Mouse (Mus musculus) frontal cortex, postnatal 14 days (tissue): ENCODE results near the gene Trp53bp1.

ENCODE experiments used
- DNase-seq, 2 experiments: peaks; one replicate each; pipeline ENCODE4 v3.0.0; 2022; ENCODE audit warnings: low spot score in 2 of 2

Gene Trp53bp1

DNA sequence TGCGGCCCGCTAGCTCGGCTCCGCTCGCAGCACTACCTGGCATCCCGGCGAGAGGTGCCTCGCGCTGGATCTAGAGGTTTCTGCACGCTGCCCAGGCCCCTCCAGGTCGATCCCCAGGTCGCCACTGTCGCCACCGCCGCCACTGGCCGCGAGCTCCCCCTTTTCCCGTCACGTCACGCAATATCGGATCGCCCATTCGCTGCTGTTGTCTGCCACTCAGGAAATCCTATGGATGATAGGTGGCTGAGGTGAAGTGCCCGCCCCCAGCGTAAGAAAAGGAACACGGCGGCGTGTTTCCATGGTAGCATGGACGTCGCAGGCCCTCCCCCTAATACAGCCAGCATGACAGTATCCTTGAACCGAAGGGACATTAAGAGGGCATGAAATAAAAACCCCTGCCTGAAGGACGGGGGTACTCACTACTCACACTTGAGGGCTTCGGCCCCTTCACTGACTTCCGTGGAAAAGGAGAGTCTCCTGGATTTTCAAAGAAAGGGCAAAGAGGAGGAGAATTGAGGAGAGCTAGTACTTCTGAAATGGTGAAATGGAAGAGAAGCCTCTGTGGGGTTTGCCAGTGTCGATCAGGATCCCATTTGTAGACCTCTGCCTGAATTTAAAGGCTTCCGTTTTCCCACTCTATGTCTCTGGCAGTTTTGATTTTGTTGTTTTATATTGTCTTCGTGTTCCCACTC is at the start of gene Trp53bp1:
Gene Trp53bp1 (minus strand): TSS at position 172 of the 692 bp plus-strand sequence.
- DNase-seq: peak; percentile 92 to 94

DNA sequence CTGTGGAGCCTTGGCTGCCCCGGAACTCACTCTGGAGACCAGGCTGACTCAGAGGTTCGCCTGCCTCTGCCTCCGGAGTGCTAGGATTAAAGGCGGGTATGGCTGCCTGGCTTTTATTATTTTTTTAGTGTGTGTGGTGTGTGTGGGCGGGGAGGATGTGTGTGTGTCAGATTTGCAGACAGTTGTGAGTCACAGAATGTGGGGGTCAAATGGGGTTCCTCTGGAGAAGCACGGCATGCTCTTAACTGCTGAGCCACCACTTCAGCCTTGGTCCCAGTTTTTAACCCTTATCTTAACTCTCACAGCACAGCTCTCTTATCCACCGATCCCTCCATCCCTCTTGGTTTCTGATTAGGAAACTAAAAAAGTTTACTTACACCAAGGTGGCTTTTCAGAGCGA is 45.1 kb upstream of the Trp53bp1 start:
- no peak for DNase-seq

DNA sequence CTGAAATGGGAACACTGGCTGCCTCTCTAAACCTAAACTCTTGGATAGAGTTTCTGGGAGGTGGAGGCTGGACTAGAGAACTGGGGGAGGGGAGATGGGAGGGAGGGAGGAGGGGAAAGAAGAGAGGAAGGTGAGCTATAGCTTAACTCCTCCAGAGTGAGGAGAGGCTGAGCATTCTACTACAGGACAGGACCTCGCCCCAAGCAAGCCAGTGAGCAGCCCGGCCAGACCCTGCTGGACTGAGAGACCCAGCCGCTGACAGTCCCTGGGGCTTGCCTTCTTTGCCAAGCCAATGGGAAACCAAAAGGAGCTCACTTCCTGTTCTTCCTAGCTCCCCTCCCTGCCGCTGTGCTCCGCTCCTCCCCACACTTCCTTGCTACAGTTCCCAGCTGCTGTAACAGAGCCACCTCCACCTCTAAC is 37.8 kb upstream of the Trp53bp1 start:
- DNase-seq: peak in 1 of 2 experiments; percentile 20

DNA sequence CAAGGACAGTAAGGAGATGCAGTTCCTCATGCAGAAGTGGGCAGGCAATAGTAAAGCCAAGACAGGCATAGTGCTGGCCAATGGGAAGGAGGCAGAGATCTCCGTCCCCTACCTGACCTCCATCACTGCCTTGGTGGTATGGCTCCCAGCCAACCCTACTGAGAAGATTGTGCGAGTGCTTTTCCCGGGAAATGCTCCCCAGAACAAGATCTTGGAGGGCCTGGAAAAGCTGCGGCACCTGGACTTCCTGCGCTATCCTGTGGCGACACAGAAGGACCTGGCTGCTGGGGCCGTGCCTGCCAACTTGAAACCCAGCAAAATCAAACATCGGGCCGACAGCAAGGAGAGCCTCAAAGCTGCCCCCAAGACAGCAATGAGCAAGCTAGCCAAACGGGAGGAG is 28.8 kb upstream of the Trp53bp1 start:
- no peak for DNase-seq

DNA sequence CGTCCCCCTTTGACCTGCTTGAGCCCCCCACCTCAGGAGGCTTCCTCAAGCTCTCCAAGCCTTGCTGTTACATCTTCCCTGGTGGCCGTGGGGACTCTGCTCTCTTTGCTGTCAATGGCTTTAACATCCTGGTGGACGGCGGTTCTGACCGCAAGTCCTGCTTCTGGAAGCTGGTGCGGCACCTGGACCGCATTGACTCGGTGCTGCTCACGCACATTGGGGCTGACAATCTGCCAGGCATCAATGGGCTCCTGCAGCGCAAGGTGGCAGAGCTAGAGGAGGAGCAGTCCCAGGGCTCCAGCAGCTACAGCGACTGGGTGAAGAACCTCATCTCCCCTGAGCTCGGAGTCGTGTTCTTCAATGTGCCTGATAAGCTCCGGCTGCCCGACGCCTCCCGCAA is 28.3 kb upstream of the Trp53bp1 start:
- no peak for DNase-seq

DNA sequence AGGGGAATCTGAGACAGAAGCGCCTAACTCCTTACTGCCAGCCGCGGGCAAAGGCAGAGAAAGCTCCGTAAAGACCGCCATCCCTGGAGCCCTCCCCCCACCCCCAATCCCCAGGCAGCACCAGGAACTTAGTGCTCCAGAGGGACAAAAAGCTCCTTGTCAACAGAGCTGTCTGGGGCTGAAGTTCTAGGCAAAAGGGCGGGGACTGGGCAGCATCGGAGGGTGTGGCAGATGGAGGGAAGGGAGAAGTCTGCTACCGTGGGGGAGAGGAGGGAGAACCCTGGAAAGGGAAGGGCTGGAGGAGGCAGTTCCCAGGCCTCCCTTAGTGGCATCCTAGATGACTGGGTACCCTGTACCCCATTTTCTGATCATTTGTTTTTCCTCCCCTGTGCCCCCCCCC is 26.9 kb upstream of the Trp53bp1 start:
- no peak for DNase-seq

DNA sequence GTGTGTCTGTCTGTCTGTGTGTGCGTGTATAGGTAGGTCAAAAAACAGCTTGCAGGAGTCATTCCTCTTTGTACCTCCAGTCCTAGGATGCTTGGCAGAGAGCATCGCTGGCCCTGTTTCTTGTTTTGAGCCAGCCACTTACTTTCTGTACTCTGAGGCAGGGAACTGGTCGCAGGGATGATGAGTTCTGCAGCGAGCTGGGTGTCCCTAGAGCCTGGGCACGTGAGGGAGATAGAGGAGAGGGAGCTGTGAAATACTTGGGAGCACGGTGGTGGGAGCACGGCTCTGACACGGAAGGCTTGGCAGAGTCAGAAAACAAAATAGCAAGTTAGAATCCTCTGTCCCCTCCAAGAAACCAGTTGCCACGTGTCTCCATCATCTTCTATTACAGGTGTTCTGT is 26.5 kb upstream of the Trp53bp1 start:
- DNase-seq: no peak

DNA sequence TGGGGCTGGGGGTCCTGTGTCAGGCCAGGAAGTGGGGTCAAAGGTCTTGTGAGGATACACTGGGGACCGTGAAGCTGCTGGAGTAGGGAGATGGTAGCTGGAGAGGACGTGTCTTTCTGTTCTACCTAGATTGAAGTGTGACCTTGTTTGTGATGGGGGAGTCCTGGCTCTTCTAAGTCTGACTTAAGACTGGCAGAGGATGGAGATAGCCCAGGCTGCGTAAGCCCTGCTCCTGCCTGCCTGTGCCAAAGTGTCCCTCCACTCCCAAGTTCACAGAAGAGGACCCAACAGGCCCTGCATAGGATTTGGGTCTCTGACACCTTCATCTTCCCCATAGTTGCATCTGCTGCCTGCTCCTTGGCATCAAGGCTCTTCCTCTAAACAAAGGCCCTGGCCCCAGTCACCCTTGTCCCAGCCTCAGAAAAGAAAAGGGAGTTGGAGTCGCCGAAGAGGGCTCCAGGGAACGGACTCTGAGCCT is 25.6 kb upstream of the Trp53bp1 start:
- DNase-seq: no peak

DNA sequence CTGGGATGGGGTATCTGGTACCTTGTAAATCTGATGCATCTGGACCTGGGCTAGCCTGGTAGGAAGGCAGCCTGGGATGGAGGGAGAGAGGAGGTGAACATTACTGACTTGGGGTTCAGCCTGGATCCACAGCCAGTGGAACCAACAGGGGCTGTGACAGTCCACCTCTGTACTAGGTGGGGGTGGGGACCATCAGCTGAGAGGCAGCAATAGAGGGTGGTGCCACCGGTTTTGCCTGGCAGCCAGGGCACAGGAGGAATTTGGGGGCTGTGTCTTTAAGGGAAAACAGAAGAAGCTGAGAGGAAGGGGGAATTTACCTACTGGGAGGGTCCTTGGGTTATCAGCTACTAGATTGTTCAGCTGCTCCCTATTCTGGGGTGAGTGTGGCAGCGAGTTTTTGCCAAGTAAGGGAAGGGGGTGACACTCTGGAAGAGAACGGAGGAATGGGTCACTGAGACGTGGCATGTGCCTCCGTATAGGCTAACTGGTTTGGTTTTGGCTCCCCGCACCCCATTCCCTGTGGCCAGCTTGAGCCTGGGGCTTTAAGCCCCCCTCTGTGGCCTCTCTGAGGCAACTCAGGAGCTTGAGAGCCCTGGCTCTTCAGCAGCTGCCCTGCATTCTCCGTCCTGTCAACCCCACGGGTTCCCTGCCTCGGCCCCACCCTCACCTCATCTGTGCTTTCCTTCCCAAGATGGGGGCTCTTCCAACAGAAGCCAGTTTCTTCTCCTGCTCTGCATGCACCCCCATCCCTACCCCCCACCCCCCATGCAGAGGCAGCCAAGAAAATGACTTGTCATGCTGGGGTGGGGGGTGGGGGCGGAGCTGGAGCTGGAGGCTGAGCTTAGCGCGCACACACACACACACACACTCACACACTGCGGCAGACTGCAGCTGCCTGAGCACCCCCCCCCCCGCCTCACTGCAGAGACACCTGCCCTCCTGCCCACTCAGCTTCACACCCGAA is 24.7 kb upstream of the Trp53bp1 start:
- DNase-seq: peak in 1 of 2 experiments; percentile 25

DNA sequence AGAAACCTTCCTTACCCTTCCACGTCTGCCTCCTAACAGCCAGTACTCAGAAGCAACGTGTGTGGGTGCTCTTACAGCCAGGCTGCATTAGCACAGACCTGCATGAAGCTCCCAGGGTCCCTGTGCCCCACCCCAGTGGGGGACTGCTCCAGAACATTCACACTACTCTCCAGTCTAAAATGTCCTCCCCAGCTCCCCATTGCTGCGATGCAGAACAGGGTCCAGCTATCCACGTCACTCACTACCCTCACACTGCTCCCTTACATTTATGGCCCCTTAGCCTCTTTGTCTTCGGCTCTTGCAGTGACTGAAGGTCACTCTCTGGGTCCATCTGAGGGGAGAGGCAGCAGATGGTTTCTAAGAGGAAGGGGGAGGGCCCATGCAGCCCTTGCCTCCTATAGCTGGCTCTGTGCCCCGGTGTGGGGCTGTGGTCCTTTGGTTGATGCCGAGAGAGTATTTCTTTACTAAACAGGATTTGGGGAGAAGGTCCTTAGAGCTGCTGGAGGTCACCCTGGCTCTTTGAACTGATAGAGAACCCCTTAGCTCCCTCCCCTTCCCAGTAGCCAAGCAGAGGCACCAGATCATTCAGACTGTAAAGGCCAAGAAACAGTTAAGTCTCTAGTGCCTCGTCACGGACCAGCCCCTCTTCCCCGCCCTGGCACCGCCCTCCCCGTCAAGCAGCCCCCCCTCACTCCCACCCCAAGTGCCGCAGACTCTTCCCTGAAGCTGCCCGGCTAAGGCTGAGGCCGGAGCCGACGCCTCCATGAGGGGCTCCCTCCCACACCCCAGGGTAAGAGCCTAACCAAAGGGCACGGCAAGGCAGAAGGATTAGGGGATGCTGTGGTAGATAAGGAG is 23.8 kb upstream of the Trp53bp1 start:
- peak in 1 of 2 experiments; percentile 64 for DNase-seq

DNA sequence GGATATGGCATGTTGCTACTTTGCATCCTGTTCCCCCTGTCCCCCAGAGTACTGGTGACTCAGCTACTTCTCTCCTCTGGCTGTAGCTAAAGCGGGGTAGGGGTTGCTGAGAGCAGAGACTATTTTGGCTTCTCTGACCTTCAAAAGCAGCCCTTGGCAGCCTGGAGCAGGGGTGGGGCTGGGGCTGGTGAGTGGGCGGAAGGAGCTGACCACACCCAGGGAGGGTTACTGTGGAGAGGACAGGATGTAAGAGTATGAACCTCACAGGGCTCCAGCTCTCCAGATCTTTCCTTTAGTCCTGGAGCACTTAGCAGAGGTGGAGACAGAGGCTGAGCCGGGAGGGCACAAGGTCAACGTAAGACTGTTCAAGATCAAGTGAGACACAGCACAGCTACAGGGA is 23.0 kb upstream of the Trp53bp1 start:
- DNase-seq: no peak

DNA sequence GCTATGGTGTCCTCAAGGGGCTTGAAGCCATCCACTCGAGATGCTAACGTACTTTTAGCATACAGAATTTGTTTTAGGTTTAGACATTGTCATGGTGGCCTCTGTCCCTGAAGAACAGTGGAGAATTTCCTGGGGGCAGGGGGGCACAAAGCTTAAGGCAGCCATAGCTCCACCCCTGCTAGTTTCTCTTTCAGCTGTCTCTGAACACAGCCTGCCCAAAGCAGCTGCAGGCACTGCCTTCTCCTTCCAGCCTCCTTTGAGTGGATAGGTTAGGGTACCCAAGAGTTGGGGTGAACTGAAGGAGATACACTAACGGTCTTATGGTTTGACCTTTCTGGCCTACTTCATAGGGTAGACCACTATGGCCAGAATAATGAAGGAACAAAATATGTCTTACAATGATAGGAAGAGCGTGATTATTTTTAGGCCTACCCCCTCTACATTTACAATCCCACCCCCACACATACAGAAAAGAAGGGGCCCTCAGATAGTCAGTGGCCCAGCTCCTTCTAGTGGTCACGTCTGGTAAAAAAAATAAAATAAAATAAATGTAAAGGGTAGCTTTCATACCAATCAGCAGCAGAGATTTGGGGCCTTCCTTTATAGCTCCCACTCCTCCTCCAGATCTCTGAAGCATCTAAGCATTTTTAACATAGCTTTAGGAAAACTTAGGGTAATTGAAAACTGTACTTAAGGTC is 21.3 kb upstream of the Trp53bp1 start:
- no peak for DNase-seq

DNA sequence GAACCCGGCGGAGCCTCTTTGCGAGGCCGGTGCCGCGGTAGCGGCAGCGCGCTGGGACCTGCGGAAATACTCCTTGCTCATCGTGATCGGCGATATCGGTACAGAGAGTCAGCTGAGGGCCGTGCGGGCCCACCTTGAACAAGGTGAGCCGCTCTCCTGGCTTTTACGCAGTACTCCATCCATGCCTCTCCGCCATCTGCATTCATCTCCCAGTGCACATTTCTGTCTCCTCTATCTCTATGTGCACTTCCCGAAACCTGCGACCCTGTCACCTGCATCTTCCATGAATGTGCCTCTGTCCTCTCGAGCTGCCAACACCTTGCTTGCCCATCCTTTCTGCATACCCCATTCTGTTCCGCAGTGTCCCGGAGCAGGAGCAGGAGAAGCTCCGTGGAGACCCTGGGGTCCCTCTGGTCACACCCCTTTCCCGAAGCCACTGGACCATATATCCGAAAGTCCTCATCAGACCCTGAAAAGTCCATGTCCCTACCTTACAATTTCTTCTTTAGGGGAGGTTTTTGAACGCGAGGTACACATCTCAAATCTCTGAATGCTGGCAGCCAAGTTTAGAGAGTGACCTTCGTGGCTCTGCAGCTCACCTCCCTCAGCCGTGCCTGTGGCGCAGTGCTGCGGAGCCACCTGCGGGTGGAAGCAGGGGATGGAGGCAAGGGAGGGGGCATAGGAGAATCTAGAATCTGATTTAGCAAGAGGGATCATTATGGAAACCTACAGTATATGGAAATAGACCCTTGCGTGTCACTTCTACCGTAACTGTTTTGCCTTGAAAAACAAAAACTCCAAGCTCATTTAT is 18.7 kb upstream of the Trp53bp1 start:
- DNase-seq: no peak

DNA sequence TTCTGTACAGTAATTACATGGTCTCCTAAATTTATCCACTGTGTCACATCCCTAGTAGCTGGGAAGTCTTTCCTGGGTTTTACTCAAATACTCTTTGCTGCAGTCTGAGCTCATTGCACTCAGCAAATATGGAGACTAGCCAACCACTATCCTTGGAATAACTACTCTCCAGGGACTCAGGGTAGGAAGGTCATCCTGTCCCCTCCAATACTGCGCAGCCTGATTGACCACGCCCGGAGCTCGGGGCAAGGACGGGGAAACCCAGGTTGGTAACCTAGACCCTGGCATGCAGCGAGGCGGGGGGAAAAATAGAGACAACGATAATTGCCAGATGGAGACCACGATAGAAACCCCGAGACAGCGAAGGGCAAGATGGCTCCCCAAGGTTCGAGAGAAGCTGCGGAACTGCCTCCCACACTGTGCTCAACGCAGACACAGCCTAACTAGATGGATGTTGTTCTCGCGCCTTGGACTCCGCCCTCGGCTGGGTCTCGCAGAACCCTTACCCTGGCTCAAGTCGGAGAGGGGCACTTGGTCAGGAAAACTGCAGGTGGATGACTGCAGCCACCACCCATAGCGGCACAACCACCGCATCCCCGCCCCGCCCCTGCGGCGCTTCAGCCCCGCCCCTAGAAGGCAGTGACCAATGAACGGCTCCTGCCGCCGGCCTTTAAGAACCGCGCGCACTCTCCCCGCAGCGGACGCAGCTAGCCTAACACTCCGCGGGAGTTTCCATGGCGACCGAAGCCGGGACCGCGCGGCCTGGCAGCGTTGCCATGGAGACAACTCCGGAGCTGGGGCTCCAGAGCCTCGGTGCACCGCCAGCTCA is 17.9 kb upstream of the Trp53bp1 start, which contains the start of gene Map1a:
Gene Map1a (plus strand): TSS at position 700 of the 829 bp plus-strand sequence.
- peak; percentile 94 to 97 for DNase-seq

DNA sequence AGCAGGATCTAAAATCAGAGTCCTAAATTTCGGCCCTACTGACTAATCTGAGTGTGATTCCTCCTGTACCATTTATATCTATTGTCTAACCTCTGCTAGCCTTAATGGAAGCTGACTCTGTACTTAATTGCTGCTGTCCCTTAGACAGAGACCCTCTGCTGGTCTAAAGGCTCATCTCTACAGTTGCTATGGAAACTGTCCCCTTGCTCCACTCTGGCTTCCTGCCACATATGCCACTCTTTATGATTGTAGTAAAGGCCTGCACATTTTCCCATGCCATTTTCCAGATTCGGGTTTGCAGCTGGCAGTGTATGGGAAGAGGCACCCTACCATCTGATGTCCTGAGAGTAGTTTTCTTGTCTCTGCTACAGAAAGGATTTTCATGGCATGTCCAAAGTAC is 16.6 kb upstream of the Trp53bp1 start:
- DNase-seq: no peak

DNA sequence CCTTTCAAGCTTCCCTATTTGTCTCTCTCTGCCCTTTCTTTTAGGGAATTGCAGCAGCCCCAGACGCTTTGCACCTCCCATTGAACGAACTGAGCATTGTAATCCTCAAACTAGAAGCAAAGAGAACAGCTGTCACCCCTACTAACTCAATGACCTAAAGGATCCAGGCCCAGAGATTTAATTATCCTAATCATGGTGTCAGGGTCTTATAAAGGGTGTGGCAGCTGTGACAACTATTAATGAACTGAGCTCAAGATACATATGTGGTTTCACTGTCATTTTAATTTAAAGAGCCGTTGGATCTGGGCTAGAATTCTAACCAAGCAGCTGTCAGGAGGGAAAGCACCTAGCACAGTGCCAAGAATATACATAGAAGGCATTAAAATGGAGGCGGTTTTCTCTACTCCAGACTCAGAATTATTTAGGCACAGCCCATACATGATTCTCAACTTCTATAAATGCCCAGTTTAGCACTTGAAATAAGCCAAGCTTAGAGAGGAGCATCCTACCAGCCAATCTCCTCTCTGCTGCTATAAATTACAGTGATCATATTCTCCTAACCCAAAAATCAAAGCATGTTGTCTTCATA is 815 bp upstream of the Trp53bp1 start:
- DNase-seq: peak in 1 of 2 experiments; percentile 14

DNA sequence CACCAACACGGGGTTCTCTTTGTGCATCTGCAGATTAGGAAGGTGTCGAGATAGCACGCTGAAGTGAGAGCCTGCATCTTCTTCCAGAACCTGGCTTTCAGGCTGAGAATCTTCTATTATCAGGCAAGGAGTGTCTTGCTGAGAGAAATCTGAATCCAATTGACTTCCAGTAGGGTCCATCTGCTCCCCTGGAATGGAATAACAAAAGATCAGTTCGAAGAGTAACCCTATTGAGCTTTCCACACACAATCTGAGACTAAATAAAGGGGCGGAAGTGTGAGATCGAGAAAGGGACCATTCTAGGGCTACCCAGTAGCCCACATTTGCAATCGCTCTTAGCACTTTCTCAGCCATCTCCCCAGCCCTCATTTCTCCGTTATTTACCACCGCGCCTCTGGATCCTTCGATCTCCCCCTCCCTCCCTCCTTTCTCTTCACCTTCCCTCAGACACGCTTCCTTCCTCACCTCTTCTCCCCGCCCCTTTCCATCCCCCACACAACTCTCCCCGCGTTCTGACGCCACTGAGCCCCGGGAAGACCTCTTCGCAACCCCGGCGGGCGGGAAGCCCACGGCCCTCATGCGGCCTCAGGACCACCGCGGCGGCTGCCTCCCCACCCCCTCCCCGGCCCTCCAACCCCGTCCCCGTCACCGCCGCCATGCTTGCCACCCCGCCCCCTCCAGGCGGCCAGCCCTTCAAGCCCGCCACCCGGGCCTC is 529 bp downstream of the Trp53bp1 start:
- no peak for DNase-seq

DNA sequence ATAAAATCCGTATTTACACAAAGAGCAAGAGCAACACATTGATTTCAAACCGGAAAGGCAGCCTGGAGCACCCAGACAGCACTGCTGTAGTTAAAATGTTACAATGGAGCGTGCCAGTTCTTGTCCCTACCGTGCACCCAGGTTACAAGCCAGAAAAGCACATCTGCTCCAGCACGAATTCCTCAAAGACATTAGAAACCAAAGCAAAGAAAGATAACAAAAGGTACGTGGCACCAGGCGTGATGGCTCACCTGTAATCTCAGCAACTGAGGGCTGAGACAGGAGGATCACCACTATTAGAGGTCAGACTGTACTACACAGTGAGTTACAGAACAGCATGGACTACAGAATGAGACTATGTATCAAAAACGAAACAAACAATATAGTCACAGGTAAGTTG is 2.8 kb downstream of the Trp53bp1 start:
- no peak for DNase-seq
